Mouse (Mus musculus) midbrain, embryonic 12.5 days (tissue): ENCODE measurements around the gene BC029722. TPM values are rescaled to one million over a fixed set of nuclear protein-coding genes. Genes with fewer than 3 reads are reported as not detected.

Experiments used
- ATAC-seq: fragments of 200-750 bp; cut with Nextera tagmentation; 2 replicates; pipeline ENCODE4 v1.8.0; 2017; ENCODE audit warnings: low read depth, moderate TSS enrichment, moderate library complexity; ENCODE audit not compliant: low FRiP score
- H3K27ac ChIP-seq: fragments of 300-500 bp; sonication (generic); replicated peaks from 2 replicates; pipeline ENCODE4 v1.5.1; 2016; ENCODE audit warnings: mild to moderate bottlenecking
- H3K27me3 ChIP-seq: fragments of 300-500 bp; sonication (generic); 2 replicates; pipeline ENCODE4 v1.6.1; 2016; ENCODE audit warnings: mild to moderate bottlenecking
- H3K36me3 ChIP-seq: fragments of 300-500 bp; sonication (generic); 2 replicates; pipeline ENCODE4 v1.6.1; 2016
- H3K4me1 ChIP-seq: fragments of 300-500 bp; sonication (generic); 2 replicates; pipeline ENCODE4 v1.6.1; 2016
- H3K4me2 ChIP-seq: fragments of 300-500 bp; sonication (generic); replicated peaks from 2 replicates; pipeline ENCODE4 v1.6.1; 2016; ENCODE audit warnings: mild to moderate bottlenecking, moderate library complexity
- H3K4me3 ChIP-seq: fragments of 300-500 bp; sonication (generic); 2 replicates; pipeline ENCODE4 v1.5.1; 2016; ENCODE audit warnings: mild to moderate bottlenecking
- H3K9ac ChIP-seq: fragments of 300-500 bp; sonication (generic); replicated peaks from 2 replicates; pipeline ENCODE4 v1.6.1; 2016; ENCODE audit warnings: mild to moderate bottlenecking, moderate library complexity
- H3K9me3 ChIP-seq: fragments of 300-500 bp; sonication (generic); 2 replicates; pipeline ENCODE4 v1.6.1; 2016; ENCODE audit warnings: mild to moderate bottlenecking
- WGBS: fragments of 180-500 bp; shearing (Covaris S2); methylation state at CpG from one replicate; pipeline ENCODE4 v1.1.7; 2016; 5-methylcytosine and 5-hydroxymethylcytosine counted together
- polyA plus RNA-seq: library from polyadenylated mRNA; unstranded; fragments of >200 nt; fragmentation: Nextera tagmentation; extraction: Ambion mirVana; gene quantifications from 2 replicates; pipeline ENCODE4 v1.2.1, GENCODE M21; 2016

Gene BC029722
- polyA plus RNA-seq, 1 experiment from 2014 or later, result 14.4 TPM

- Histone ChIP-seq H3K36me3 (0 out of 2 replicates have a peak, but pooled peaks cover 8% of the 10 kb centered on the region), H3K4me3 (no peak overlapping the region), H3K9me3 (no peaks in the 10 kb centered on the region), H3K27me3 (no peaks in the 10 kb centered on the region; the same call in 1 of the 2 replicates), H3K27ac (no peak overlapping the region), H3K4me1 (no peaks in the 10 kb centered on the region), H3K9ac (no peak overlapping the region), H3K4me2 (no peak overlapping the region)
- ATAC-seq, result no peak
- 60% methylated on average over 3 of the region's 3 CpGs for WGBS
Measured at GRCm38 (mm10) chr2:155798613-155799012, 20.6 kb downstream of the BC029722 start.

DNA sequence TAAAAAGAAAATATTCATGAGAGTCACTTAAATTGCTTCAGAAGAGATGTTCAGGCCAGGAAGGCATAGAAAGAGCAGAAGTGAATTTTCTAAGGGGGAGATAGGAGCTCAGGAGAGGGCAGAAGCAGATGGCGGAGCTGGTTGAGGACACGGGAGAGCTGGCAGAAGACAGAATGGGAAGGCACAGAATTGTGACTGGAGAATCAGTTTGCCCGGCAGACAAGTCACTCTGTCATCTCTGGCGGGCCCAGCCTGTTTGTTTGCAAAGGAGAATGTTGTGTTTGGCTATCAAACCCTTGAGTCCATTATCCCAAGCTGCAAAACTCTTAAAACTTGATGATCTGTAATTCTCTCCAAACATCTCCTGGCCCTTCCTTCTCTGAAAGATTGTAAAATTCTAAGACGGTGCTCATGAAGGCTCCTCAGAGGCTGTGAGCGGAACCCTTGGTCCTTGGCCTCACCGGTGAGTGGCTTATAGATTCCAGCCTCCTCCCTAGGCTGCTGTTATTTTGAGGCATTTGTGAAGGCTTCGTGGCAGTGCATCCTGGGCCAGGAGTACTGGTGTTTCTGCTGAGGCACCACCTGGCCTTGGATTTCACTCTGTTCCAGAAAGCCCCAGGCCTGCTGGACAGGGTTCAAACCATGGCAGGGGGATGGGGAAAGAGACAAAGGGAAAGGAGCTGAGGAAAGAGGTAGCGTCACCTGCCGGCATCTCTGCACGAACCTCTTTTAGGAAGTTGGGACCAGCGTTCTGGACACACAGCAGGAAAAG is 24.4 kb downstream of the BC029722 start:
- 91% methylated on average over 12 of the region's 12 CpGs for WGBS
- peaks cover 6% of the 10 kb centered on the region; the same call in 1 of the 2 replicates for H3K4me1 ChIP-seq
- H3K9me3 ChIP-seq, result no peaks in the 10 kb centered on the region
- H3K4me3 ChIP-seq, result no peak overlapping the region
- H3K4me2 ChIP-seq, result no peak overlapping the region
- no peak for ATAC-seq
- no peak overlapping the region for H3K9ac ChIP-seq
- 0 out of 2 replicates have a peak, but pooled peaks cover 8% of the 10 kb centered on the region for H3K36me3 ChIP-seq
- H3K27ac ChIP-seq, result no peak overlapping the region
- no peaks in the 10 kb centered on the region; the same call in 1 of the 2 replicates for H3K27me3 ChIP-seq

DNA sequence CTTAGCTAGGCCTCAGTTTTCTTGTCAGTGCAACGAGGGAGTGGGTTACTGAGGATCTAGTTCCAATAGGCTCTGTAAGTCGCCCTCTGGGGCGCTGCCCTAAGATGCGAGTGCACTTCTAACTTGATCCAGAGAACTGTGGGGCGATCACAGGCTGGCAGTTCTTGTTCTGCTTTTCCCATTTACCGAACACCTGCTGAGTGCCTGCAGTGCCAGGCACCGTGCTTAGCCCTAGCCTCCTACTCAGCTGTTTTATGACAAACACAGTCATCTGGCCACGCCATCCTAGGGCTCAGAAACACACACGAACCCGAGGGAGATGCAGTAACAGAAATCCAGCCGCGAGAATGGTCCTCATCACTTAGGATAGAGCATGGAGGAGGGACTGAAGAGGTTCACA is 26.3 kb downstream of the BC029722 start:
- H3K4me2 ChIP-seq, result 0 out of 2 replicates have a peak overlapping the region, but pooled peaks have one; percentile 19
- no peak overlapping the region for H3K27ac ChIP-seq
- WGBS, result 34% methylated on average over 12 of the region's 12 CpGs
- no peaks in the 10 kb centered on the region for H3K9me3 ChIP-seq
- H3K27me3 ChIP-seq, result no peaks in the 10 kb centered on the region; the same call in 1 of the 2 replicates
- H3K4me1 ChIP-seq, result peaks cover 6% of the 10 kb centered on the region; the same call in 1 of the 2 replicates
- no peak overlapping the region for H3K9ac ChIP-seq
- H3K4me3 ChIP-seq, result no peak overlapping the region
- no peak for ATAC-seq
- 0 out of 2 replicates have a peak, but pooled peaks cover 4% of the 10 kb centered on the region for H3K36me3 ChIP-seq

GRCm38 (mm10) chr2:155787949-155788931 is 31.0 kb downstream of the BC029722 start:
- Histone ChIP-seq H3K4me1 (peaks cover 4% of the 10 kb centered on the region; the same call in 1 of the 2 replicates), H3K27me3 (no peaks in the 10 kb centered on the region), H3K4me2 (no peak overlapping the region), H3K36me3 (no peaks in the 10 kb centered on the region), H3K9me3 (no peaks in the 10 kb centered on the region), H3K9ac (no peak overlapping the region), H3K4me3 (no peak overlapping the region), H3K27ac (no peak overlapping the region)
- 83% methylated on average over 18 of the region's 18 CpGs for WGBS
- ATAC-seq, result no peak

- Histone ChIP-seq H3K4me1 (no peaks in the 10 kb centered on the region), H3K9me3 (no peaks in the 10 kb centered on the region), H3K27ac (no peak overlapping the region), H3K36me3 (no peaks in the 10 kb centered on the region), H3K4me3 (no peak overlapping the region), H3K4me2 (no peak overlapping the region), H3K9ac (no peak overlapping the region), H3K27me3 (no peaks in the 10 kb centered on the region)
- 80% methylated on average over 5 of the region's 5 CpGs for WGBS
- ATAC-seq, result no peak
Measured at GRCm38 (mm10) chr2:155786905-155787304, 32.3 kb downstream of the BC029722 start.

DNA sequence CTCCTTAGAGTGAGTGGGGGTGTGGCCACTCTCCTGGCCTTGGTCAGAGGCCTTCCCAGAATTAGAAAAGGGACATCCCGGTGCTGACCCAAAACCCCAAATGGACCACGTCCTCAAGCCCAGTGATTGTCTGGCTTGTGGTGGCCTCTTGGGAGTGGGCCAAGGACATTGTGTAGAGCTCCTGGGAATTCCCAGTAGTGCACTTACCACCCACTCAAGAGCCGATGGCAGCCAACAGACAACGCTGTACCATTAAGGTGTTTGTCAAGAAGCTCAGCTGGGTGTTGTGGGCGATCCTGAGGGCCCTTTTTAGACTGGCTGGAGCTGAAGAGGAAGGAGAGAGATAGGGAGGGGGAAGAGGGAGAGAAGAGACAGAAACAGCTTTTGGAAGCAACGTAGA is 34.7 kb downstream of the BC029722 start:
- Histone ChIP-seq H3K4me2 (no peak overlapping the region), H3K36me3 (no peaks in the 10 kb centered on the region), H3K4me3 (no peak overlapping the region), H3K9me3 (no peaks in the 10 kb centered on the region), H3K27me3 (no peaks in the 10 kb centered on the region), H3K9ac (no peak overlapping the region), H3K27ac (no peak overlapping the region), H3K4me1 (no peaks in the 10 kb centered on the region)
- ATAC-seq, result no peak
- WGBS, result 87% methylated on average over 6 of the region's 6 CpGs

- Histone ChIP-seq H3K36me3 (no peaks in the 10 kb centered on the region), H3K27me3 (peaks cover 29% of the 10 kb centered on the region), H3K4me3 (no peak overlapping the region), H3K9ac (no peak overlapping the region), H3K4me1 (peaks cover 14% of the 10 kb centered on the region), H3K9me3 (no peaks in the 10 kb centered on the region), H3K27ac (no peak overlapping the region), H3K4me2 (no peak overlapping the region)
- no peak for ATAC-seq
- 90% methylated on average over 3 of the region's 3 CpGs for WGBS
Measured at GRCm38 (mm10) chr2:155779506-155779905, 39.7 kb downstream of the BC029722 start.

DNA sequence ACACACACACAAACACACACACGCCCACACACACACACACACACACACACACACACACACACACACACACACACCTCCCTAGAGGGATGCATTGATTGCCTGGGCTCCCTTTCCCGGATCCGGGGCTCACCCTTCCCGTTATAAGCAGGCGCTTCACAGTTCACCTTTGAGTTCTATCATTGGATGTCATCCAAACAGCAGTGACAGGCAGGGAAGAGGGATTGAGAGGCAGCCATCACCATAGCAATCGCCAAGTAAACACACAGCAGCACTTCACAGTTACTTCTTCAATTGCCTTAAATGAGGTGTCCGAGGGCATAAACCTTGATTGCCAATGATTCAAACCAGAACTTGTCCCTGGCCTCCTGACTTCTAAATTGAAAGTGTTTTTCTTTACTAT is 40.2 kb downstream of the BC029722 start:
- Histone ChIP-seq H3K36me3 (no peaks in the 10 kb centered on the region), H3K4me1 (peaks cover 14% of the 10 kb centered on the region), H3K4me2 (no peak overlapping the region), H3K9ac (no peak overlapping the region), H3K4me3 (no peak overlapping the region), H3K9me3 (no peaks in the 10 kb centered on the region), H3K27me3 (peaks cover 33% of the 10 kb centered on the region), H3K27ac (no peak overlapping the region)
- ATAC-seq, result no peak
- 71% methylated on average over 6 of the region's 7 CpGs for WGBS

- Histone ChIP-seq H3K9me3 (no peaks in the 10 kb centered on the region), H3K27ac (no peak overlapping the region), H3K27me3 (peaks cover 44% of the 10 kb centered on the region), H3K4me2 (no peak overlapping the region), H3K4me3 (no peak overlapping the region), H3K4me1 (peaks cover 14% of the 10 kb centered on the region), H3K9ac (no peak overlapping the region), H3K36me3 (no peaks in the 10 kb centered on the region)
- no peak for ATAC-seq
- 75% methylated on average over 6 of the region's 6 CpGs for WGBS
Measured at GRCm38 (mm10) chr2:155778004-155778403, 41.2 kb downstream of the BC029722 start.

DNA sequence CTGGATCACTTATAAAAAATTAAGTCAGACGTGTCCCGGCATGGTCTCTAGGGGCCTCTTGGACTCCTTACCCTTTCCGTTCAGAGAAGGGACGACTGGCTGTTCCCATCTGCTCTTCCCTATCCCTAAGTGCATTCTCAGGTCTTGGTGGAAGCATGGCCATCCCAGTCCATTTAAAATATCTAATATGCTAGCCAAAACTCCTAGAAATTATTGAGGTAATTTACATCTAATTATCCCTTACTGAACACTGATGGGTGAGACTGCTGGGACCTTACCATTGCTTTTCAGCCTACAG is 41.6 kb downstream of the BC029722 start:
- Histone ChIP-seq H3K27ac (no peak overlapping the region), H3K36me3 (no peaks in the 10 kb centered on the region), H3K4me2 (no peak overlapping the region), H3K4me3 (no peak overlapping the region), H3K27me3 (peaks cover 47% of the 10 kb centered on the region), H3K4me1 (peaks cover 14% of the 10 kb centered on the region), H3K9ac (no peak overlapping the region), H3K9me3 (no peaks in the 10 kb centered on the region)
- 74% methylated on average over 4 of the region's 4 CpGs for WGBS
- ATAC-seq, result no peak

GRCm38 (mm10) chr2:155776824-155777687 is 42.2 kb downstream of the BC029722 start:
- H3K9me3 ChIP-seq, result no peaks in the 10 kb centered on the region
- no peak overlapping the region for H3K4me2 ChIP-seq
- ATAC-seq, result no peak
- H3K27me3 ChIP-seq, result peaks cover 53% of the 10 kb centered on the region
- no peak overlapping the region for H3K27ac ChIP-seq
- H3K4me1 ChIP-seq, result peaks cover 14% of the 10 kb centered on the region
- H3K9ac ChIP-seq, result no peak overlapping the region
- H3K4me3 ChIP-seq, result no peak overlapping the region
- 74% methylated on average over 10 of the region's 10 CpGs for WGBS
- H3K36me3 ChIP-seq, result no peaks in the 10 kb centered on the region
